Mouse (Mus musculus): ENCODE results near the gene Sult6b2. TPM values are rescaled to one million over a fixed set of nuclear protein-coding genes. Genes with fewer than 3 reads are reported as not detected.

The Sult6b2 gene
- polyA plus RNA-seq, 1 experiment, result 0.09 TPM

- TF ChIP-seq CTCF (IDR thresholded peaks at IDR 0.05; ENCODE audit: control insufficient read depth, insufficient read depth, insufficient replicate concordance, low read depth, low read length), result no peak
- no peak; the same call in 1 of the 2 replicates for TF ChIP-seq POLR2A (IDR thresholded peaks at IDR 0.05; ENCODE audit: control insufficient read depth, low read depth, low read length)
- H3K27ac ChIP-seq (ENCODE audit: control insufficient read depth, insufficient read depth, low read depth, low read length), result peak overlapping the region; percentile 15; the same call in 1 of the 2 replicates
- H3K36me3 ChIP-seq (ENCODE audit: control insufficient read depth, insufficient read depth, low read length), result no peaks in the 10 kb centered on the region
- no peaks in the 10 kb centered on the region for H3K27me3 ChIP-seq (ENCODE audit: control insufficient read depth, insufficient read depth, low read length)
- H3K4me1 ChIP-seq (ENCODE audit: control insufficient read depth, insufficient read depth, low read length), result peaks cover 4% of the 10 kb centered on the region
- H3K4me3 ChIP-seq (ENCODE audit: control insufficient read depth, low read depth, low read length), result no peak overlapping the region
Observed at GRCm38 (mm10) chr6:142751365-142751764, 52.9 kb downstream of the Sult6b2 start.

GRCm38 (mm10) chr6:142748057-142748708, 56.1 kb downstream of the Sult6b2 start:
- TF ChIP-seq POLR2A (IDR thresholded peaks at IDR 0.05; ENCODE audit: control insufficient read depth, low read depth, low read length) (no peak), CTCF (IDR thresholded peaks at IDR 0.05; ENCODE audit: control insufficient read depth, insufficient read depth, insufficient replicate concordance, low read depth, low read length) (no peak)
- Histone ChIP-seq H3K4me1 (ENCODE audit: control insufficient read depth, insufficient read depth, low read length) (peaks cover 4% of the 10 kb centered on the region), H3K27me3 (ENCODE audit: control insufficient read depth, insufficient read depth, low read length) (no peaks in the 10 kb centered on the region), H3K36me3 (ENCODE audit: control insufficient read depth, insufficient read depth, low read length) (no peaks in the 10 kb centered on the region), H3K27ac (ENCODE audit: control insufficient read depth, insufficient read depth, low read depth, low read length) (peak overlapping the region; percentile 53; the same call in 1 of the 2 replicates), H3K4me3 (ENCODE audit: control insufficient read depth, low read depth, low read length) (no peak overlapping the region)

GRCm38 (mm10) chr6:142747165-142747564, 57.1 kb downstream of the Sult6b2 start:
- no peak overlapping the region for H3K27ac ChIP-seq (ENCODE audit: control insufficient read depth, insufficient read depth, low read depth, low read length)
- peaks cover 4% of the 10 kb centered on the region for H3K4me1 ChIP-seq (ENCODE audit: control insufficient read depth, insufficient read depth, low read length)
- H3K4me3 ChIP-seq (ENCODE audit: control insufficient read depth, low read depth, low read length), result no peak overlapping the region
- TF ChIP-seq CTCF (IDR thresholded peaks at IDR 0.05; ENCODE audit: control insufficient read depth, insufficient read depth, insufficient replicate concordance, low read depth, low read length) (no peak), POLR2A (IDR thresholded peaks at IDR 0.05; ENCODE audit: control insufficient read depth, low read depth, low read length) (no peak)
- H3K36me3 ChIP-seq (ENCODE audit: control insufficient read depth, insufficient read depth, low read length), result no peaks in the 10 kb centered on the region
- H3K27me3 ChIP-seq (ENCODE audit: control insufficient read depth, insufficient read depth, low read length), result no peaks in the 10 kb centered on the region

- H3K36me3 ChIP-seq (ENCODE audit: control insufficient read depth, insufficient read depth, low read length), result no peaks in the 10 kb centered on the region
- H3K4me3 ChIP-seq (ENCODE audit: control insufficient read depth, low read depth, low read length), result no peak overlapping the region
- H3K4me1 ChIP-seq (ENCODE audit: control insufficient read depth, insufficient read depth, low read length), result no peaks in the 10 kb centered on the region; the same call in 1 of the 2 replicates
- 0 out of 2 replicates have a peak overlapping the region, but pooled peaks have one; percentile 36 for H3K27ac ChIP-seq (ENCODE audit: control insufficient read depth, insufficient read depth, low read depth, low read length)
- TF ChIP-seq CTCF (IDR thresholded peaks at IDR 0.05; ENCODE audit: control insufficient read depth, insufficient read depth, insufficient replicate concordance, low read depth, low read length) (no peak), POLR2A (IDR thresholded peaks at IDR 0.05; ENCODE audit: control insufficient read depth, low read depth, low read length) (no peak)
- H3K27me3 ChIP-seq (ENCODE audit: control insufficient read depth, insufficient read depth, low read length), result no peaks in the 10 kb centered on the region
Observed at GRCm38 (mm10) chr6:142746765-142747164, 57.5 kb downstream of the Sult6b2 start.

- TF ChIP-seq POLR2A (IDR thresholded peaks at IDR 0.05; ENCODE audit: control insufficient read depth, low read depth, low read length), result no peak
- no peak for TF ChIP-seq CTCF (IDR thresholded peaks at IDR 0.05; ENCODE audit: control insufficient read depth, insufficient read depth, insufficient replicate concordance, low read depth, low read length)
- H3K27ac ChIP-seq (ENCODE audit: control insufficient read depth, insufficient read depth, low read depth, low read length), result no peak overlapping the region
- H3K36me3 ChIP-seq (ENCODE audit: control insufficient read depth, insufficient read depth, low read length), result no peaks in the 10 kb centered on the region
- H3K27me3 ChIP-seq (ENCODE audit: control insufficient read depth, insufficient read depth, low read length), result no peaks in the 10 kb centered on the region
- H3K4me3 ChIP-seq (ENCODE audit: control insufficient read depth, low read depth, low read length), result no peak overlapping the region
- no peaks in the 10 kb centered on the region; the same call in 1 of the 2 replicates for H3K4me1 ChIP-seq (ENCODE audit: control insufficient read depth, insufficient read depth, low read length)
Observed at GRCm38 (mm10) chr6:142745484-142745883, 58.8 kb downstream of the Sult6b2 start.

GRCm38 (mm10) chr6:142743193-142743592, 61.1 kb downstream of the Sult6b2 start:
- Histone ChIP-seq H3K27ac (ENCODE audit: control insufficient read depth, insufficient read depth, low read depth, low read length) (no peak overlapping the region), H3K36me3 (ENCODE audit: control insufficient read depth, insufficient read depth, low read length) (no peaks in the 10 kb centered on the region), H3K4me3 (ENCODE audit: control insufficient read depth, low read depth, low read length) (no peak overlapping the region), H3K4me1 (ENCODE audit: control insufficient read depth, insufficient read depth, low read length) (no peaks in the 10 kb centered on the region), H3K27me3 (ENCODE audit: control insufficient read depth, insufficient read depth, low read length) (no peaks in the 10 kb centered on the region)
- no peak for TF ChIP-seq CTCF (IDR thresholded peaks at IDR 0.05; ENCODE audit: control insufficient read depth, insufficient read depth, insufficient replicate concordance, low read depth, low read length)
- TF ChIP-seq POLR2A (IDR thresholded peaks at IDR 0.05; ENCODE audit: control insufficient read depth, low read depth, low read length), result no peak

GRCm38 (mm10) chr6:142741763-142742162, 62.5 kb downstream of the Sult6b2 start:
- H3K4me3 ChIP-seq (ENCODE audit: control insufficient read depth, low read depth, low read length), result no peak overlapping the region
- no peaks in the 10 kb centered on the region for H3K4me1 ChIP-seq (ENCODE audit: control insufficient read depth, insufficient read depth, low read length)
- no peak for TF ChIP-seq POLR2A (IDR thresholded peaks at IDR 0.05; ENCODE audit: control insufficient read depth, low read depth, low read length)
- H3K27ac ChIP-seq (ENCODE audit: control insufficient read depth, insufficient read depth, low read depth, low read length), result no peak overlapping the region
- H3K36me3 ChIP-seq (ENCODE audit: control insufficient read depth, insufficient read depth, low read length), result no peaks in the 10 kb centered on the region
- no peaks in the 10 kb centered on the region for H3K27me3 ChIP-seq (ENCODE audit: control insufficient read depth, insufficient read depth, low read length)
